Mouse (Mus musculus): ENCODE measurements around the gene Kank3.

Gene Kank3

GRCm38 (mm10) chr17:33810334-33811141, at the start of gene Kank3:
TSS of gene Kank3 (plus strand) at chr17:33810519.
- DNase-seq (ENCODE audit: inconsistent ontology term) = peak; percentile 97

GRCm38 (mm10) chr17:33766389-33766788, 43.9 kb upstream of the Kank3 start:
- no peak for DNase-seq (ENCODE audit: inconsistent ontology term)

- no peak for DNase-seq (ENCODE audit: inconsistent ontology term)
These were observed 38.7 kb upstream of the Kank3 start for GRCm38 (mm10) chr17:33771617-33772016.

- DNase-seq (ENCODE audit: inconsistent ontology term) = no peak
These were observed 36.9 kb upstream of the Kank3 start for GRCm38 (mm10) chr17:33773426-33773825.

- DNase-seq (ENCODE audit: inconsistent ontology term) = no peak
These were observed 36.3 kb upstream of the Kank3 start for GRCm38 (mm10) chr17:33773871-33774572.

GRCm38 (mm10) chr17:33774573-33775155, 35.7 kb upstream of the Kank3 start:
- DNase-seq (ENCODE audit: inconsistent ontology term) = no peak

GRCm38 (mm10) chr17:33775287-33775686, 35.0 kb upstream of the Kank3 start:
- no peak for DNase-seq (ENCODE audit: inconsistent ontology term)

- DNase-seq (ENCODE audit: inconsistent ontology term) = peak; percentile 96
These were observed 30.9 kb upstream of the Kank3 start for GRCm38 (mm10) chr17:33779271-33779966.

GRCm38 (mm10) chr17:33779967-33780295, 30.4 kb upstream of the Kank3 start:
- DNase-seq (ENCODE audit: inconsistent ontology term) = no peak

GRCm38 (mm10) chr17:33780431-33780830, 29.9 kb upstream of the Kank3 start:
- peak; percentile 56 for DNase-seq (ENCODE audit: inconsistent ontology term)

GRCm38 (mm10) chr17:33781124-33781977, 29.0 kb upstream of the Kank3 start, which contains the start of gene Angptl4:
TSS of gene Angptl4 (minus strand) at chr17:33781830.
- DNase-seq (ENCODE audit: inconsistent ontology term) = peak; percentile 63

- peak; percentile 47 for DNase-seq (ENCODE audit: inconsistent ontology term)
These were observed 28.3 kb upstream of the Kank3 start for GRCm38 (mm10) chr17:33782067-33782466.

- DNase-seq (ENCODE audit: inconsistent ontology term) = peak; percentile 98
These were observed 26.9 kb upstream of the Kank3 start for GRCm38 (mm10) chr17:33783408-33783807.

- DNase-seq (ENCODE audit: inconsistent ontology term) = no peak
These were observed 25.4 kb upstream of the Kank3 start for GRCm38 (mm10) chr17:33784939-33785338.

- DNase-seq (ENCODE audit: inconsistent ontology term) = no peak
These were observed 23.9 kb upstream of the Kank3 start for GRCm38 (mm10) chr17:33786375-33786774.

- no peak for DNase-seq (ENCODE audit: inconsistent ontology term)
These were observed 21.6 kb upstream of the Kank3 start for GRCm38 (mm10) chr17:33788732-33789131.

GRCm38 (mm10) chr17:33798306-33798705, 12.0 kb upstream of the Kank3 start:
- DNase-seq (ENCODE audit: inconsistent ontology term) = peak; percentile 36

- DNase-seq (ENCODE audit: inconsistent ontology term) = no peak
These were observed 11.0 kb upstream of the Kank3 start for GRCm38 (mm10) chr17:33799277-33799676.

GRCm38 (mm10) chr17:33802221-33802620, 8.1 kb upstream of the Kank3 start:
- peak; percentile 46 for DNase-seq (ENCODE audit: inconsistent ontology term)

- DNase-seq (ENCODE audit: inconsistent ontology term) = no peak
These were observed 6.1 kb upstream of the Kank3 start for GRCm38 (mm10) chr17:33804205-33804604.

GRCm38 (mm10) chr17:33804745-33805144, 5.6 kb upstream of the Kank3 start:
- no peak for DNase-seq (ENCODE audit: inconsistent ontology term)

All from Muller cell, postnatal 12 days (primary cell).